ENCODE assay signal across 9 mouse cellular contexts in the genomic region with DNA sequence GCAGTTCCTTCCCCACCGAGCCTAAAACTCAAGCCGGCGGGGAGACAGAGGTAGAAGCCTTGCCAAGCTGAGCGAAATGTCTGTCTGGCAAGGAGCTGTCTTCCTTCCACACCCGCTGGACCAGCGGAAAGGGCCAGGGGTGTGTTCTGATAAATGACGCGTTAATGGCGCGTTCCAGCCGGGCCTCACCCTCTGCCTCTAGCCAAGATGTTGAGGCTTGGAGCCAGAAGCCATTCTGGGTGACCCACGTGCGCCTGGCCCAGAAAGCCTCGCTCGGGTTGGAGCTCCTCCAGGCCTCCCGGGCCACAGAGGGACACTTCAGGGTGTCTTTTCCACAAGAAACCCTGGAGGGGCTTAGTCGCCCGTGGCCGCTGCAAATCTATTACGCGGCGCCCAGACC. TPM values are rescaled to one million over a fixed set of nuclear protein-coding genes. Genes with fewer than 3 reads are reported as not detected.
DNase-seq lines count a peak whose midpoint lies in the region; ATAC-seq and TF ChIP-seq lines count a peak whose summit lies in the region.
"Had no signal": no experiment of that assay in that cellular context is flagged by ENCODE, and none has a peak within 500 bp of the region (broad histone marks: within the 10 kb centered on the region; RNA-seq: fewer than 3 reads in every experiment).

No protein-coding gene starts in this region.

- peaks cover 16% of the 10 kb centered on the region for H3K4me1 ChIP-seq in lung, embryonic 16.5 days (replicated peaks; ENCODE audit: control insufficient read depth, insufficient read depth, low read length)
- peaks cover 5% of the 10 kb centered on the region; the same call in 1 of the 2 replicates for H3K4me1 ChIP-seq in hindbrain, postnatal 0 days (ENCODE audit: insufficient read depth, low read length)

- H3K9me3 ChIP-seq in lung, embryonic 16.5 days (ENCODE audit: control insufficient read depth, low read length): peaks cover 4% of the 10 kb centered on the region
- no peaks in the 10 kb centered on the region for H3K9me3 ChIP-seq in hindbrain, postnatal 0 days (ENCODE audit: low read length)

- H3K9ac ChIP-seq in lung, embryonic 16.5 days (ENCODE audit: low read length): no peak overlapping the region
- no peak overlapping the region for H3K9ac ChIP-seq in hindbrain, postnatal 0 days (replicated peaks; ENCODE audit: low read length)
- H3K9ac ChIP-seq: liver, postnatal 0 days had no signal

- DNase-seq in adrenal gland, adult 2 months: peak; percentile 73
- no peak for DNase-seq in adrenal gland, adult 18-20 months (ENCODE audit: low spot score in 2 of 2)
- peak; percentile 16 for DNase-seq in fibroblast of lung, adult 2 months (ENCODE audit: low read depth)
- DNase-seq in heart, postnatal 10 days: peak; percentile 88
- no peak for DNase-seq in left cerebral cortex, adult 9 months (ENCODE audit: low spot score in 2 of 2)
- no peak for DNase-seq in left cerebral cortex, adult 18-20 months (ENCODE audit: low spot score in 2 of 2)
- no peak for DNase-seq in hindbrain, postnatal 0 days (ENCODE audit: low spot score)
- DNase-seq: liver, postnatal 0 days had no signal

- 0 out of 2 replicates have a peak overlapping the region, but pooled peaks have one; percentile 19 for H3K4me3 ChIP-seq in lung, embryonic 16.5 days (ENCODE audit: low read length)
- H3K4me3 ChIP-seq in hindbrain, postnatal 0 days (ENCODE audit: low read length): no peak overlapping the region

- H3K27me3 ChIP-seq in lung, embryonic 16.5 days (ENCODE audit: control insufficient read depth, insufficient read depth, low read depth, low read length): peaks cover 93% of the 10 kb centered on the region
- H3K27me3 ChIP-seq in hindbrain, postnatal 0 days (ENCODE audit: insufficient read depth, low read length): peaks cover 73% of the 10 kb centered on the region

- no peak for TF ChIP-seq CTCF in hindbrain, postnatal 0 days (IDR thresholded peaks at IDR 0.05; ENCODE audit: low read depth)

- ATAC-seq in lung, embryonic 16.5 days (ENCODE audit: low read depth): peak; percentile 91
- ATAC-seq in hindbrain, postnatal 0 days: no peak
- ATAC-seq: liver, postnatal 0 days had no signal

- intact Hi-C loops in heart, postnatal 10 days (cut with DNase I): no loop called here

- under 1% methylated on average over 22 of the region's 22 CpGs for WGBS in lung, embryonic 16.5 days
- WGBS in hindbrain, postnatal 0 days: 2% methylated on average over 22 of the region's 22 CpGs

- H3K27ac ChIP-seq in lung, embryonic 16.5 days (ENCODE audit: low read length): no peak overlapping the region
- H3K27ac ChIP-seq in hindbrain, postnatal 0 days: no peak overlapping the region

- no peaks in the 10 kb centered on the region for H3K36me3 ChIP-seq in lung, embryonic 16.5 days (ENCODE audit: control insufficient read depth, insufficient read depth, low read length)
- no peaks in the 10 kb centered on the region for H3K36me3 ChIP-seq in hindbrain, postnatal 0 days (ENCODE audit: insufficient read depth, low read length)

- H3K4me2 ChIP-seq in lung, embryonic 16.5 days (ENCODE audit: low read depth, low read length): peak overlapping the region; percentile 38
- no peak overlapping the region for H3K4me2 ChIP-seq in hindbrain, postnatal 0 days (ENCODE audit: low read depth, low read length)

RNA-seq across cellular contexts. Expression of a gene that starts 4.6 kb away (rescaled TPM):
- total RNA-seq in adrenal gland, adult 2 months (2021): not detected
- not detected in 2 replicates for polyA plus RNA-seq in adrenal gland, adult 2 months (2012; rRNA removed)
- total RNA-seq in adrenal gland, adult 18-20 months (2021): not detected
- total RNA-seq in heart, postnatal 10 days (2021): not detected
- not detected in 2 replicates for polyA plus RNA-seq in lung, embryonic 16.5 days (2015; fragmentation: Nextera tagmentation; extraction: Ambion mirVana)
- total RNA-seq in left cerebral cortex, adult 18-20 months (2021): not detected
- total RNA-seq in hindbrain, postnatal 0 days (2014; rRNA removed): 2.5 and 5.0 TPM in 2 replicates
- polyA plus RNA-seq in hindbrain, postnatal 0 days (2015; fragmentation: Nextera tagmentation; extraction: Ambion mirVana): 0.57 and 0.74 TPM in 2 replicates
- polyA plus RNA-seq: liver, postnatal 0 days had no signal

RNA-seq across cellular contexts. Expression of a gene that starts 48.9 kb away (rescaled TPM):
- 1 to 10 TPM in 1 of 2 experiments, under 1 TPM in 1; 0.52 to 1.1 TPM for total RNA-seq in adrenal gland, adult 2 months (2021)
- 0.16 and 0.21 TPM in 2 replicates for polyA plus RNA-seq in adrenal gland, adult 2 months (2012; rRNA removed)
- 1 to 10 TPM in 1 of 2 experiments, under 1 TPM in 1; 0.80 to 1.1 TPM for total RNA-seq in adrenal gland, adult 18-20 months (2021)
- total RNA-seq in heart, postnatal 10 days (2021): not detected
- 0.05 and 0.09 TPM in 2 replicates for polyA plus RNA-seq in lung, embryonic 16.5 days (2015; fragmentation: Nextera tagmentation; extraction: Ambion mirVana)
- total RNA-seq in left cerebral cortex, adult 18-20 months (2021): under 1 TPM; 0.12 to 0.21 TPM
- total RNA-seq in hindbrain, postnatal 0 days (2014; rRNA removed): 0.61 and 1.1 TPM in 2 replicates
- 0.96 and 1.2 TPM in 2 replicates for polyA plus RNA-seq in hindbrain, postnatal 0 days (2015; fragmentation: Nextera tagmentation; extraction: Ambion mirVana)
- polyA plus RNA-seq: liver, postnatal 0 days had no signal

RNA-seq across cellular contexts. Expression of a gene that starts 56.6 kb away (rescaled TPM):
- total RNA-seq in adrenal gland, adult 2 months (2021): 10 to 100 TPM; 46.6 to 55.4 TPM
- 148 and 152 TPM in 2 replicates for polyA plus RNA-seq in adrenal gland, adult 2 months (2012; rRNA removed)
- total RNA-seq in adrenal gland, adult 18-20 months (2021): 10 to 100 TPM; 32.9 to 44.2 TPM
- total RNA-seq in heart, postnatal 10 days (2021): 10 to 100 TPM; 40.3 to 51.8 TPM
- polyA plus RNA-seq in lung, embryonic 16.5 days (2015; fragmentation: Nextera tagmentation; extraction: Ambion mirVana): 81.0 and 82.4 TPM in 2 replicates
- total RNA-seq in left cerebral cortex, adult 18-20 months (2021): 10 to 100 TPM; 25.4 to 29.8 TPM
- 132 TPM in 2 replicates for total RNA-seq in hindbrain, postnatal 0 days (2014; rRNA removed)
- polyA plus RNA-seq in hindbrain, postnatal 0 days (2015; fragmentation: Nextera tagmentation; extraction: Ambion mirVana): 36.2 and 36.4 TPM in 2 replicates

Comparison
In these comparisons a context has a peak if more than half of its experiments do, and no peak if none do; other contexts are left out.
1. DNase-seq: peak in adrenal gland, adult 2 months (single experiment), fibroblast of lung, adult 2 months (single experiment) and heart, postnatal 10 days (2 of 2); none in adrenal gland, adult 18-20 months (0 of 2), left cerebral cortex, adult 9 months (0 of 2), left cerebral cortex, adult 18-20 months (0 of 2) and hindbrain, postnatal 0 days (single experiment).